Mouse (Mus musculus) neutrophil, adult 5-6 weeks (primary cell): ENCODE data around the gene Naa25. TPM values are rescaled to one million over a fixed set of nuclear protein-coding genes. Genes with fewer than 3 reads are reported as not detected.
"Not testable (repeated sequence)": the region's sequence is repeated elsewhere in the genome, so short reads cannot be mapped to it uniquely, and the experiment has no call there.

ENCODE experiments used
- ATAC-seq: fragments of 151-379, 151-347 bp; 2 replicates; pipeline ENCODE4 v1.8.0; 2017; ENCODE audit warnings: mild to moderate bottlenecking, moderate TSS enrichment; ENCODE audit not compliant: insufficient number of reproducible peaks, poor library complexity, low FRiP score, severe bottlenecking; ENCODE audit errors: extremely low read depth
- total RNA-seq: library from RNA; stranded (forward); fragments of 200-1000 nt; gene quantifications from 2 replicates; pipeline ENCODE4 v1.2.3, GENCODE M21; 2017

Gene Naa25
- total RNA-seq, result 31.0 and 34.3 TPM in 2 replicates

DNA sequence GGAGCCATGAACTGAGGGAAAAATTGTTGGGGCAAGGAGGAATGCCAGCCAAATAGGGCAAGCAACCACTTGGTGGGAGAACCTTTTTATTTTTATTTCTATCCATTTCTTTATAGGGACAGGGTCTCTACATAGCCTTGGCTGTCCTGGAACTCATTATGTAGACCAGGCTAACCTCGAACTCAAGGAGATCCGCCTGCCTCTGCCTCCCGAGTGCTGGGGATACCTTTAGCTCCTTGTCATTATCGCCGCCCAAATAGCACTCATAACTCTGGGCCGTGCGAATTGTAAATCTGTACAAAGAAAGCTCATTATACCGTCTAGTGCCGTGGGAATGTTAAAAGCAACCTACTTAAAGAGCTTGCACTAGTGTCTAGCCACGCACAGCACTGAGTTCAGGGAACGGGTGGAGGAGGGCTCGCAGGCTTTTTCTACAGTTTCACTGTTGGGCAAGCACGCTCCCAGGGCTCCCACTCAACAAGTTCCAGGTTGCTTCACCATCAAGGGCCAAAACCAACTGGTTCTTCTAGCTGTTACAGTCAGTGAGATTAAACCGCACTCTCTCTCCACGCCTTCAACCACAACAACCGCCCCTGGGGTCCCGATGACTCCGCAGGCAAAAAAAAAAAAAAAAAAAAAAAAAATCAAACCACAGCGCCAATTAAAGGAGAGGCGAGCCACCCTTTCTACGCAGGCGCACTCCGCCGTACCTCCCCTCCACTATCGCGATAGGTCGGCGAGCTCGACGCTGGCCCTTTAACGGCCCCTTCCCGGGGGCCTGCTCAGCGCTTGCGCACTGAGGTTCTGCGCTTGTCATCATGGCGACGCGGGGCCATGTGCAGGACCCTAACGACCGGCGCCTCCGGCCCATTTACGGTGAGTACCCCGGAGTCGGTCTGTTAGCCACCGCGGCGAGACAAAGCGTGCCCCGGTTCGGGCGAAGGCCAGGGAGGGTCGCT, at the start of gene Naa25:
Naa25 (plus strand) TSS at position 750 of the 959 bp plus-strand sequence.
- peak; percentile 95 for ATAC-seq

DNA sequence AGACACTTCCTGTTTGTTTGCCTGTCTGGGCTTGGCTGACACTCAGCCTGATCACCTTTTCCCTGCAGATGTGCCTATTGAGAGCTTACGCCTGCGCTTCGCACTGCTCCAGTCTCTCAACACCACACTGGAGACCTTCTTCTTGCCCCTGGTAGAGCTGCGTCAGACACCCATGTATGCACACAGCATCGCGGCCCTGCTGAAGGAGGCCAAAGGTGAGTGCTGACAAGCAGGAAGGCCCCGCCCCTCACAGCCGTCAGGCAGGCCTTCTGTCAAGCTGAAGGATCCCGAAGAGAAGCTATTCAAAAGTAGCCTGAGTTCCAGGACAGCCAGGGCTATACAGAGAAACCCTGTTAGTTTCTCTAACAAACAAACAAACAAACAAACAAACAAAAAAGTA, 38.5 kb upstream of the Naa25 start:
- ATAC-seq, result no peak

DNA sequence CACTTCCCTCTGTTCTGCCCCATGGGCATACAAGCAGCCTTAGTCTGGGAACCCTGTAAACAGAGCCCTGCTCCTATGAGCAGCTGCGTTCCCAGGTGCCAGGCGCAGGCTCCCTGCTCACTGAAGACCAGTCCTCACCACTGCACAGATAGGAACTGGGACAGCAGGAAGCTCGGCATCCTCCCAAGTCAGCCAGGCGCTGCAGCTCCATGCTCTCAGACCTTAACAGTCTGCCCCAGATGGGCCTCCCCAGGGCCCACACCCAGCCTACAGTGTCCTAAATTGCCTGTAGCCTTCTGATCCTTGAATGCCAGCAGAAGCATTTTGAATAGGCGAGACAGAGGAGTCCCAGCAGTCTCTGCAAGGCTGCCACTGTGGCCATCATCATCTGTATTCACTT, 36.0 kb upstream of the Naa25 start:
- ATAC-seq, result no peak

DNA sequence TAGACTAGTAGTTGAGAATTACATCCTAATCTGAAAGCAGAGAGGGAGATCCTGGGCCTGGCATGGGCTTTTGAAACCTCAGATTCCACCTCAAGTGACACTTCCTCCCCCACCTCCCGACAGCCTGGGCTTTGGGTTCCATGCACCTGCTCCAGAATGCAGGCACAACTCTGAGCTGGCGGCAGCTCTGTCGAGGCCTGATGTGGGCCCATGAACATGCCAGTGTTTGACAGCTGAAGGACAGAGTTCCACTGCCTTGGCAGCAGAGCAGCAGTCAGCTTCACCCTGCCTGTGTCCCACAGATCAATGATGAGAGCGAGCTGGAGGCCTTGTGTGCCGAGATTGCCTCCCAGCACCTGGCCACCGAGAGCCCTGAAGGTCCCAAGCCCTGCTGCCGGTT, 34.3 kb upstream of the Naa25 start:
- no peak for ATAC-seq

DNA sequence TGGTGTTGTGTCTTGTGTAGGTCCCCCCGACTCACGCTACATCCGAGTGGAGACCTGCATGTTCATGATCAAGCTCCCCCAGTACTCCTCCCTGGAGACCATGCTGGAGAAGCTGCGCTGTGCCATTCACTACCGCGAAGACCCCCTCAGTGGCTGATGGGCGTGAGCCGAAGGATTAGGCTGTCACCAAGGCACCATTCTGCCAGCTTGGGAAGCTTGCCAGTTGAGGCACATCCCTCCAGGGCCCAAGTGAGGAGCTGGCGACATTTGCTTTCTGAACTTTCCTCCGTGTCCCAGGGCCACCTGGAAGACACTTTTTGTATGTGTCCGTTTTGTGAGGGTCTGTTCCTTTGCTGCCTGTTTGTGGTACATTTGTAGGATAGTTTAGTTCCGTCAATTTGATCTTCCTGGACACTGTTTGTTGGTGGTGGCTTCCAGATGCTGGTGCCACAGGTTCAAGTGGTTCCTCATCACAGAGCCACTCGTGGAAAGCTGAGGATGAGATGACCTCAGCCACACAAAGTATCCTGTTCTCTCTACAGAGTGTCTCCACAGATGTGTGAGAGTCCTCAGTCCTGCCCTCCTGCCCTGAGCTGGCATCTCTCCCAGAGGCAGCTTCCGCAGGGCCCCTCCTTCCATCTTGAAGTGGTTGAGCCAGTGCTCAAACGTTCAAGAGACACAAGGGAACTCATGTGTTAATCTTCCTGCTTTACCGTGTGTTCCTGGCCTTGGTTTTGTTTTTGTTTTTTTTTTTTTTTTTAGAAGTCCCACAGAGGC, 31.1 kb upstream of the Naa25 start:
- no peak for ATAC-seq

DNA sequence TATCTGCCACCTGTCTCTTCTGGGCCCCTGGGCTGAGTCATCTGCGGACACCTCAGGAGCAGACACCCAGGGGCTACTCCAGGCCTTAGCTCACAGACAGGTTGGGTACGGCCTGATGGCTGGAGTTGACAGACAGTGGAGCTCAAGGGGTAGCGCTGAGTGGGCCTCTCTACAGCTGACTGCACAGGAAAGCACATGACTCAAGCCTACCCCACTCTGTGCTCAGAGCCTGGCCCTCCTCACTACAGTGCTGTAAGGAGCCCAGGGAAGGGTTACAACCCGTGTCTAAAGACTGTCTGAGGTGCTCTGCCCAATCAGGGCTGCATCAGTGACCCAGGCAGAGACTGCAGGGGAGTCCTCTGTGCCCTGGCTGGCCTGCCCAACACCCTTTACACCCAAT, 30.5 kb upstream of the Naa25 start:
- ATAC-seq, result no peak

DNA sequence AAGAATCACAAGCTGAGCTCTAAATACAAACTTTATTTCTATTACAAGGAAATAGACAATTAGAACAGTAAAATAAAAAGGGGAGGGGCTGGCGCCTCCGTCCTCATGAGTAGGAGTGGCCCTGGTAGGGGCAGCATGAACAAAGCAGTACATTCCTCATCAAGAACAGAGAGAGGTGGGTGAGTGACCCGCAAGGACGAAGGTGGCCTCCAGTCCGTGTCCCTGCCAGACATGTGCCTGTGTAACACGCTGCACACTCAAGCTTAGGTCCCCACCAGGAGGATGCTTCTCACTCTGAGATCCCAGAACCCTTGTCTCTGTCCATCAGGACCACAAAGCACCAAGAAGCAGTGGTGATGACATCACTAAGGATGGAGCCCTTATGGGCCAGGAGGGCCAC, 26.0 kb upstream of the Naa25 start:
- ATAC-seq, result no peak

DNA sequence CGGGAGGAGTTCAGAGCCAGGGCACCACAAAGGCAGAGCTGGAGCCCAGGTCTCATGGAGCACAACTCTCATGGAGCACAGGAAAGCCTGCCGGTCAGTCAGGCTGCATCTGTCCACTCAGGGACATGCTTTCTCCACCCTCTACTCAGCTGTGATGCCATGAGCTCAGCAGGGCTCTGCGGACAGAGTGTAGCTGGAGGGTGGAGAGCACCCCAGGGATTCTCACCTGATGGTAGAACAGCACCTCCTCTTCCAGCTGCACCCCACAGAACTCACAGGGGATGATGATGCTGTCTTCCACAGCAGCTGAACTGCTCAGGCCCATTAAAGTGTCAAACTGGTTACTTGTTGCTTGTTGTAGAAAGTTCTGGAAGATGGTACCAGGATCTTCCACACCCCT, 22.9 kb upstream of the Naa25 start:
- no peak for ATAC-seq

DNA sequence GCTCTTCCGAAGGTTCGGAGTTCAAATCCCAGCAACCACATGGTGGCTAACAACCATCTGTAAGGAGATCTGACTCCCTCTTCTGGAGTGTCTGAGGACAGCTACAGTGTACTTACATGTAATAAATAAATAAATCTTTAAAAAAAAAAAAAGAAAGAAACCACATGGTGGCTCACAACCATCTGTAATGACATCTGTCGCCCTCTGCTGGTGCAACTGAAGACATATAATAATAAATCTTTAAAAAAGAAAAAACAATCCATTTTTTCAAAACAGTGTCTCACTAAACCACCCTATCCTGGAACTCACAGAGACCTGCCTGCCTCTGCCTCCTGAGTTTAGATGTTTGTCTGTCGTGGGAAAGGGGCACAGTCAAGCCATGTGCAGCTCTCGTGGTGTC, 20.8 kb upstream of the Naa25 start:
- not testable (repeated sequence) for ATAC-seq

DNA sequence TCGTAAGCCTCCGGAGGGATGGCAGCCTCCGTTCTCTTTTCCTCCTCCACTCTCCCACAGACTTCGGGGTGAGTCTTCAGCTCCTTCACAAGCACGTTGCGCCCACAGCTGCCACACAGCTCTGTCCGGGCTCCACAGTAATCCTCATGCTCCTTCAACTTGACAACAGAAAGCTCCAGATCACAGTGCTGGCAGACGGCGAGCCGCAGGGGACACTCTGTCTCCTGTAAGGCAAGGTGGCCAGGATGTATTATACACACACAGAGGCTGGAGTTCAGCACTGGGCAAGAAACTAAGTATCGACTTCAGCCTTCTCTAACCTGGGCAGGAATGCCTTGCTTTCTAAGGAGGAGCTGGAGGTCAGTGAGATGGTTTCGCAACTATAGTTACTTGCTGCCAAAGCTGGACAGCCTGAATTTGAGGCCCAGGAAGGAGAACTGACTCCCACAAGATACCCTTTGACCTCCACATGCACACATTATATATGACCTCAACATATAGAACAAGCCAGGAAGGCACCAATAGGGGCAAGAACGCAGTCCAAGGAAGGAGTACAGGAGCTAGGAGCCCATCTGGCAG, 19.0 kb upstream of the Naa25 start:
- ATAC-seq, result no peak

DNA sequence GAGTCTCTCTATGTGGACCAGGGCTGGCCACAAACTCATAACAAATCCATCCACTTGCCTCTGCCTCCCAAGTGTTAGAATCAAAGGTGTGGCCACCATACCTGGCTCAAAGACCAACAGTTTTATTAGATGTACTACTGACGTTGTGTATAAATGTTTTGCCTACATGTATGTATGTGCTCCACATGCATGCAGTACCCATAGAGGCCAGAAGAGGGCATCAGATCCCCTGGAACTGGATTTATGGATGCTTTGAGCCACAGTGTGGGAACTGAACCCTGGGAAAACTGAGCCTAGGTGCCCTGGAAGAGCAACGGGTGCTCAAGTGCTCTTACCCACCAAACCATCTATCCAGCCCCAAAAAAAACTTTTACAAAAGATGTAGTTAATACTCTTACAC, 17.0 kb upstream of the Naa25 start:
- no peak for ATAC-seq

DNA sequence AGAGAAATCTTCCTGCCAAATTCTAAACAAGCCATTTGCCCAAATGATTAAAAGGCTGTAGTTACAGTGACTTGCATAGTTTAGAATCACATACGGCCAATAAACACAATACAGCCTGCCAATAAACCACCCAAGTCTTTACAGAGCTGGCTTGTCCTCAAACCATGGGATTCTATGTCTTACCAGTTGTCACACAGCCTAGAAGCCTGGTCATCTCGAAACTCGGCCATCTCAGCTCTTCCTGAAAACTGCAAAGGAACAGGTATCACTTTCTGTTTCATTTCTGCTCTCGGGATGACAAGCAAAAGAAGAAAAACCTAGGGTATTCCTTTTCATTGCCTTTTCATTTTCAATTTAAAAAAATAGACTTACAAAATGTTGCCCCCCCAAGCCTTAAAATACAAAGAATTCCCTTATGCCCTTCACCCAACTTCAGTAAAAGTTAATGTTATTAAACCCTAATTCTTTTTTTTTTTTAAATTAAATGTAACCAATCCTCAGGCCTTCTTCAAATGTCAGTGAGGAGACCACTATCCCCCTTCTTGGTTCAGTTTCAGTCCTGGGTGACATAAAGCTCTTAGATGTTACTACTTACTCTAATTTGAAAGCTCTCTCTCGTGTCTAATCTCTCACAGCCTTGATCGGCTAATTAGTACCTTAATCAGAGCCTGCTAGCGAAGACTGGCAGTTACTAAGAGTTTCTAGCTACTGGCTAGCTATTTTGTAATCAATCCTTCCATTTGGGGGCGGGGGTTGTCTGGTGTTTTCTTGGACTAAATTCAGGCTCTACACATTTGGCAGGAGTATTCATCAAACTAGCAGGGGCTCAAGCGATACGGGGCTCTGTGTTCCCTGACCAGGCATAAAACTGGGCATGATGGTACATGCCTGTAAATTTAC, 13.6 kb upstream of the Naa25 start:
- ATAC-seq, result no peak

DNA sequence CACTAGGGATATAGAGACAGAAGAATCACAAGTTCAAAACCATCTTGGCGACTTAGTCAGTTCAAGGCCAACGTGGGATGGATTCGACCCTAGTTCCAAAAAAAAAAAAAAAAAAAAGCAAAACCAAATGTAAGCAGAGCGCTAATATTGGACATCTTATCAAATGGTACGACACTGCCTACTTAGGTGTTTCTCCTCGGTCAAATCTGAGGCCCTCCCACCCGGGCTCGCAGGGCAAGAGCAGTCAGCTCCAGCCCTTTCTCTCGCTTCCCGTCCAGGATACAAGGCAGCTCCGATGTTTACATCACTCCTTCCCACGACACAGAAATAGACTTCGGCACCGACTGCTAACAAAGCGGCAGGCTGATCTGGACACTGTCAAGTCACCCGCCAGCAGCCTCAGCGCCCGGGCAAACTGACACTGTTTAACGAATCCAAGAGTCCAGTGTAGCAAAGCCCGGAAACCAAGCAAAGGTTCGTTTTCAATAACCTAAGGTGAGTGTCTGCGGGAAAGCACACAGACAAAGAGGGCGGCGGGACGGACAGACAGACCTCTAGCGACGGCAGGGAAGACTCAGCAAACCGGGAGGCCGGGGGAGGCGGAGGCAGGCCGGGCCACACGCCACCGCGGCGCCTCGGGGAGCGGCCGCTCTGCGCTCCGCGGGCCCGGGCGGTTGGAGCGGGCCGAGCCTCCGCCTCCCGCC, 12.8 kb upstream of the Naa25 start:
- no peak for ATAC-seq

DNA sequence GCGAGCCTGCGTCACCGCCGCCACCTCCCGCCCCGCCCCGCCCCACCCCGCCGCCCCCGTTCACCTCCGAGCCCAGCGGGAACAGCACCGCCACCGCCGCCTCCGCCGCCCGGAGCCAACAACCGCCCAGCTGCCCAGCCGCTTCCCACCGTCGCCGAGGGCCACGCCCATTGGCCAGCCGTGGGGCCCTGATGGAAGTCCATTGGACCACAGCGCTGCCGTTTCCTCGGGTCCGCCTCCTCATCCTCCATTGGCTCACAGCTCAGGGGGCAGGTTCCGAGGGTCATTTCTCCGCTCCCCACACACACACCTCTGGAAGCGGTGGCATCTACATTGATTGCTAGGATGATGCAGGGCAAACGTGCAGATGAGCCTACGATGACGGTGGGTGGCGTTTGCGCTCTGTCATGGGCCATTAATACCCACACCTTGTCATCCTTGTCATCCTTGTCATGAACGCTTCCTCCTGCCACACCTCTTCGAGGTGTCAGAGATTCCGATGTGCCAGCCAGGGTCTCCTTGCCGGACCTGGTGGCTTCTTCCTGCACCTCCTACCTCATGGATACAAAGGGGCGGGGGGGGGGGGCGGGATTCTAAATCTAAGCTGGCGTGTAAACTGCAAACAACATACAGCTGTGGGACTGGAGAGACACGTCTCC, 12.1 kb upstream of the Naa25 start, which contains the start of gene Trafd1:
Trafd1 (minus strand) TSS at position 172 of the 659 bp plus-strand sequence.
- ATAC-seq, result peak; percentile 90

DNA sequence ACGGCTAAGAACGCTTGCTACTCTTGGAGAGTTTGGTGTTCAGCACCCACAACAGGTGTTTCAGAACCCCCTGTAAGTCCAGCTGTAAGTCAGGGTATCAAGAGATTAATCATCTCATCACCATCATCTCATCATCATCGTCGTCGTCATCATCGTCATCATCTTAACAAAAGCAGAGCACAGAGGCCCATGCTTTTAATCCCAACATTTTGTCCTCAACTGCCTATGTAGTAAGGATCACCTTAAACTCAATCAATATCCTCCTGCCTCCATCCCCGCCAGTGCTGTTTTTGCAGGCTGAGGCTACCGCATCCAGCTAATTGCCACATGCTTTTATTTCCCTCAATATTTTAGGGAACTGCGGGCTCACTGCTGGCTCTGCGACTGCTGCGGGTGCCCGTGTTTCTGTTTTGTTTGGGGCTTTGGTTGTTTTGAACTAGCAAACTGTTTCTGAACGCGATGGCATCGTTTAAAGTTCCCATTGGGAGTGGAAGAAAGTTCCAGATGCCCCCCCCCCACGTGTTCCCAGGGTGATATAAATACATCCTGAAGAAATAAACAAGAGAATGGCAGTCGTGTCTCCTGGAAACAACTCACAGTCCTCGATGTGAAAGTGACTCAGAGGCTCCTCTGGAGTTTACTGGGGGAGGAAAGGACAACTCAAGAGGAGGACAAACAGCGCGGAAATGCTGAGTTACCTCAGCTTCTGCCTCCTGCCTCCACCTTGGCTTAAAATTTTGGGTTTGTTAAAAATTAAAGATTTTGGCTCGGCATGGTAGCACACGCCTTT, 11.4 kb upstream of the Naa25 start:
- ATAC-seq, result no peak

DNA sequence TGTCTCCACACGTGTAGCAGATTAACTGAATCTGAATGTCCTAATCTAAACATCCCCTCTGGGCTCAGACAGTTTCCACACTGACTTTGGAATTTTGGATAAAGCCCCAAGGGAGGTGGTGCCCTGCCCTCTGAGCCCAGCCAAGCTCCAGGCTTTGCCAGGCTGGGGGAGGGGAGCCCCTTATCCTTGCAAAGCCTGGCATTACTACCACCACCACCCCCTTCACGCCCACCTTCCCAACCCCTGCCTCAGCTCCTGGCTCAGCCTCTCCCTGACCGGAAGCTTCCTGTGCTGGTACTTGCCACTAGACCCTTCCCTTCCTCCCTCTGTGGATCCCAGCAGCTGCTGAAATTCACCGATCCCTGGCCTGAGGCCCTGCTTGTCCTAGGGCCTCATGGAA, 10.6 kb upstream of the Naa25 start:
- no peak for ATAC-seq

DNA sequence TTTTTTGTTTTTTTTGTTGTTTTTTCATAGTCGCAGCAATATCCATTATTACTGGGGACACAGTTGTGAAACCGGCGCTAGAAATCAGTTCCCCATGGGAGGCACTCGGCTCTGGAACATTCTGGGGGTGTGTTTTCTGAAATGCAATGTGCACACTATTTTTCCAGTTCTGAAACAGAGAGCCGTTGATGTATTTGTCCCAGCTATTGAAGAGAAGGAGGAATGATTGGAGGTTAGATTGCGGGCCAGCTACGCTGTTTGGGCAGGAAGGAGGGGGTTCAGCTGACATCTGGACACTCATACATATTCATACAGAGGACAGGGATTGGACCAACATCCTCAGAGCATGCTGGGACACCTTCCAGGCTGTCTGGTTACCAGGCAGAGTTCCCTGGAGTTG, 8.6 kb upstream of the Naa25 start:
- no peak for ATAC-seq
